Mouse (Mus musculus): Measurements from ENCODE around the gene Tubal3. TPM values are rescaled to one million over a fixed set of nuclear protein-coding genes. Genes with fewer than 3 reads are reported as not detected.

Gene Tubal3
- total RNA-seq, 2 experiments from 2014 or later: not detected

- no peak for DNase-seq (ENCODE audit: low spot score in 2 of 2)
Observed at GRCm38 (mm10) chr13:3913504-3913903, 4.6 kb upstream of the Tubal3 start.

- no peak for DNase-seq (ENCODE audit: low spot score in 2 of 2)
Observed at GRCm38 (mm10) chr13:3924483-3924882, 6.4 kb downstream of the Tubal3 start.

GRCm38 (mm10) chr13:3925632-3926031, 7.6 kb downstream of the Tubal3 start:
- no peak for DNase-seq (ENCODE audit: low spot score in 2 of 2)

GRCm38 (mm10) chr13:3926046-3926445, 8.0 kb downstream of the Tubal3 start:
- no peak for DNase-seq (ENCODE audit: low spot score in 2 of 2)

- DNase-seq (ENCODE audit: low spot score in 2 of 2): no peak
Observed at GRCm38 (mm10) chr13:3944699-3945098, 26.6 kb downstream of the Tubal3 start.

GRCm38 (mm10) chr13:3945249-3945648, 27.2 kb downstream of the Tubal3 start, which contains the start of gene Ucn3:
Gene Ucn3 (minus strand): TSS chr13:3945349.
- no peak for DNase-seq (ENCODE audit: low spot score in 2 of 2)

GRCm38 (mm10) chr13:3947267-3947666, 29.2 kb downstream of the Tubal3 start:
- no peak for DNase-seq (ENCODE audit: low spot score in 2 of 2)

- no peak for DNase-seq (ENCODE audit: low spot score in 2 of 2)
Observed at GRCm38 (mm10) chr13:3949477-3949876, 31.4 kb downstream of the Tubal3 start.

- no peak for DNase-seq (ENCODE audit: low spot score in 2 of 2)
Observed at GRCm38 (mm10) chr13:3951198-3951914, 33.3 kb downstream of the Tubal3 start.

GRCm38 (mm10) chr13:3968849-3969248, 50.8 kb downstream of the Tubal3 start:
- DNase-seq (ENCODE audit: low spot score in 2 of 2): no peak

Small RNA genes lying within 50 kb of the gene (microRNA-seq; reads per million reads assigned to microRNA genes)
- gene Gm22460: not detected

Other genes starting within 250 kb of the Tubal3 start
- not detected for gene Calml3, start 114.0 kb upstream of the Tubal3 start, total RNA-seq (2021)
- not detected for gene Calm4, start 80.5 kb upstream of the Tubal3 start, total RNA-seq (2021)
- not detected for gene Calm5, start 64.1 kb upstream of the Tubal3 start, total RNA-seq (2021)
- 100 to 1,000 TPM in 1 of 2 experiments, 10 to 100 TPM in 1; 89.3 to 106 TPM for gene Net1, start 54 bp upstream of the Tubal3 start, total RNA-seq (2021)
- gene Ucn3, start 27.1 kb downstream of the Tubal3 start, total RNA-seq (2021): 1 to 10 TPM in 1 of 2 experiments, not detected in 1; 1.3 TPM
- gene Akr1c14, start 130.7 kb downstream of the Tubal3 start, total RNA-seq (2021): 10 to 100 TPM in 1 of 2 experiments, 1 to 10 TPM in 1; 2.5 to 14.8 TPM
- 100 to 1,000 TPM; 255 to 446 TPM for gene Akr1c18, start 232.4 kb downstream of the Tubal3 start, total RNA-seq (2021)